Mouse (Mus musculus) forebrain, embryonic 16.5 days (tissue): ENCODE results near the gene Ttll10. TPM values are rescaled to one million over a fixed set of nuclear protein-coding genes. Genes with fewer than 3 reads are reported as not detected.

Source experiments
- ATAC-seq: fragments of 200-750 bp; cut with Nextera tagmentation; 2 replicates; pipeline ENCODE4 v1.8.0; 2017; ENCODE audit warnings: mild to moderate bottlenecking, moderate library complexity
- H3K27ac ChIP-seq: fragments of 300-500 bp; sonication (generic); 2 replicates; pipeline ENCODE4 v1.5.1; 2014; ENCODE audit warnings: low read length, control low read depth
- H3K27me3 ChIP-seq: fragments of 300-500 bp; sonication (generic); replicated peaks from 2 replicates; pipeline ENCODE4 v1.6.1; 2014; ENCODE audit warnings: low read length; ENCODE audit not compliant: control insufficient read depth, insufficient read depth
- H3K36me3 ChIP-seq: fragments of 300-500 bp; sonication (generic); 2 replicates; pipeline ENCODE4 v1.6.1; 2014; ENCODE audit not compliant: control insufficient read depth, insufficient read depth
- H3K4me1 ChIP-seq: fragments of 300-500 bp; sonication (generic); replicated peaks from 2 replicates; pipeline ENCODE4 v1.6.1; 2014; ENCODE audit warnings: low read length; ENCODE audit not compliant: control insufficient read depth, insufficient read depth
- H3K4me2 ChIP-seq: fragments of 300-500 bp; sonication (generic); 2 replicates; pipeline ENCODE4 v1.6.1; 2014; ENCODE audit warnings: mild to moderate bottlenecking, low read length, control low read depth
- H3K4me3 ChIP-seq: fragments of 300-500 bp; sonication (generic); replicated peaks from 2 replicates; pipeline ENCODE4 v1.5.1; 2014; ENCODE audit warnings: mild to moderate bottlenecking, low read length, control low read depth
- H3K9ac ChIP-seq: fragments of 300-500 bp; sonication (generic); replicated peaks from 2 replicates; pipeline ENCODE4 v1.6.1; 2014; ENCODE audit warnings: low read depth, low read length, control low read depth
- H3K9me3 ChIP-seq: fragments of 300-500 bp; sonication (generic); 2 replicates; pipeline ENCODE4 v1.6.1; 2016; ENCODE audit warnings: low read length; ENCODE audit not compliant: control insufficient read depth
- WGBS: fragments of 180-500 bp; shearing (Covaris S2); extraction: QIAGEN DNeasy Blood & Tissue Kit; methylation state at CpG from one replicate; pipeline ENCODE4 v1.1.7; 2014; 5-methylcytosine and 5-hydroxymethylcytosine counted together
- polyA plus RNA-seq: library from polyadenylated mRNA; unstranded; fragments of >200 nt; fragmentation: Nextera tagmentation; extraction: Ambion mirVana; gene quantifications from 2 replicates; pipeline ENCODE4 v1.2.1, GENCODE M21; 2015

Gene Ttll10
- polyA plus RNA-seq, 1 experiment from 2014 or later = not detected

DNA sequence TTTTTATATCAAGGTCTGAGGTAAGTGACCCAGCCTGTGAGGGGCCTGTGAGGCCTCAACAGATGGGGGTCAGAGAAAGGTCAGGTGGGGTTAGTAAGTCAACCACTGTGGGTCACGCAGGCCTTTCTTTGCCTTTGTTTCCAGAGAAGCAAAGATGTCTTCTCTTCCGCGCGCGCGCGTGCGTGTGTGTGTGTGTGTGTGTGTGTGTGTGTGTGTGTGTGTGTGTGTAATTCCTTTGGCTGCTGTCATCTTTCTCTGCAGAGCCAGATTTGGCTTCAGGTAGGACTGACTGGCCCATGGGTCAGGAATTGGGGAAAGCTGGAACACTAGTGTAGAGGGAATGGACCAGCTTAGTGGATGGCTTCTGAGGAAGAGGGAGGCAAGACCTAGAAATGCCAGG is 10.5 kb upstream of the Ttll10 start:
- WGBS = 88% methylated on average over 8 of the region's 8 CpGs
- H3K4me3 ChIP-seq = no peak overlapping the region
- no peak overlapping the region for H3K9ac ChIP-seq
- H3K27me3 ChIP-seq = no peaks in the 10 kb centered on the region
- no peak overlapping the region for H3K4me2 ChIP-seq
- H3K27ac ChIP-seq = no peak overlapping the region
- H3K9me3 ChIP-seq = no peaks in the 10 kb centered on the region
- peaks cover 5% of the 10 kb centered on the region for H3K4me1 ChIP-seq
- no peak for ATAC-seq
- H3K36me3 ChIP-seq = no peaks in the 10 kb centered on the region

DNA sequence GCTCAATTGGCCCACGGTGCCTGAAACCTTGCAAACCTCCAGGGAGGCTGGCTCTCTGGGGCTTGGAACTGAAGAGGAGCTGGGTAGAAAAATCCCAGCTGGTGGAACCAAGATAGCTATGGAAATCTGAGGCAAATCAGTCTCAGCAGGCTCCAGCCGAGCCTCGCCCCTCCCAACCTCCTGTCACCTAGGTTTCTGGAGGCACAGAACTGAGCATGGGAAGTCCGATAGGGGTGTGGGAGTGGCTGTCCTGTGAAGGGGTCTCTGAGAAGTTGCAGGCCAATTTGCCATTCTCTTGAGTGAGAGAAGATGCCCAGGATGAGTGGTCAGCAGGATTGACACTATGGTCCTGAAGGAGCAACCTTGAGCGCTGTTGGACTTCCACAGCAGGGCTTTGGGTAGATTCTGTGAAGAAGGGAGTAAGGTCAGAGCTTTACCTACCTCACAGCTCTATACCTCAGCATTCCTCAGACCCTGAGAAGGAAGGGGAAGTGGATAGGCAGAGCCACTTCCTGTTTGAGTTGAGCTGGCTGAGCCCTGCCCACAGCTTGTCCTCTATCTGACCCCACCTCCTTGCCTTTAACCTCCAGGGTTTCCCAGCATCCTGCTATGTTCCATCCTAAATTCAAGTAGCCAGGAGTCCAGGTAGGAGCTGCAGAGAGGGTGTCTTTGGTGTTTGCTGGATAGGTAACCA is 8.2 kb upstream of the Ttll10 start:
- WGBS = 72% methylated on average over 5 of the region's 5 CpGs
- Histone ChIP-seq H3K4me3 (no peak overlapping the region), H3K9me3 (no peaks in the 10 kb centered on the region), H3K4me1 (peaks cover 8% of the 10 kb centered on the region), H3K27ac (no peak overlapping the region), H3K9ac (no peak overlapping the region), H3K4me2 (no peak overlapping the region), H3K36me3 (no peaks in the 10 kb centered on the region), H3K27me3 (no peaks in the 10 kb centered on the region)
- no peak for ATAC-seq

DNA sequence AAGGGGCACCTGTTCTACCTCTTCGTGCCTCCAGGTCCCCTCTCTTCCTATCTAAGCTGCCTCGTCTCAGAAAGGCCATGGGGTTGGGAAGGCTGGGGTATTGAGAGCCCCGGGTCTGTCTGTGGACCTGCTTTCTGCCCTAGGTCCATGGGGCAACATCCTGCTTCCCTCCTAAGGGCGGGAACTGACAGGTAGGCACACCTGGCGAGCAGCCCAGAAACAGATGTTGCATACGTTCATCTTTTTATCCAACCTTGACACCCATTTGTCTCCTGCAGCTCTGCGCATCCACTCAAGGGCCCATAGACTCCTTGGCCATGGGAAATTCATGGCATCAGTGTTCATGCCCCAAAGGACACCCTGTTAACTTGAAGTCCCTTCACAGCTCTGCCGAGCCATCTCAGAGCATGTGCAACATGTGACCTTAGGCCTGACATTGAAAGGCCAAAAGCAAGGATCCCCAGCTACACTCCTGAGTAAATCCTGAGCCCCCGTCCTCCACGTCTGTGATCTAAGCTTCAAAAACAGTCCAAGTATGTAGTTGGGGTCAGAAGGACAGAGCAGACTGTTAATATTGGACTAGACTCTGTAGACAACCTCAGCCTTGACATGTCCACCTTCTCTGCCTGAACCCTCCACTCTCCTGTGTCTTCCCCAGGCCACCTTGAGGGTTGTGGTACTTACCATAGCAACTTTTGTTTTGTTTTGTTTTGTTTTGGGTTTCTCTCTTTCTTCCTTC is 6.1 kb upstream of the Ttll10 start:
- no peak for ATAC-seq
- H3K9ac ChIP-seq = no peak overlapping the region
- H3K4me3 ChIP-seq = no peak overlapping the region
- no peaks in the 10 kb centered on the region for H3K36me3 ChIP-seq
- no peaks in the 10 kb centered on the region for H3K9me3 ChIP-seq
- no peak overlapping the region for H3K4me2 ChIP-seq
- peaks cover 3% of the 10 kb centered on the region for H3K4me1 ChIP-seq
- H3K27me3 ChIP-seq = no peaks in the 10 kb centered on the region
- 89% methylated on average over 10 of the region's 10 CpGs for WGBS
- H3K27ac ChIP-seq = no peak overlapping the region

GRCm38 (mm10) chr4:156064510-156064897 is 5.3 kb upstream of the Ttll10 start:
- Histone ChIP-seq H3K9me3 (no peaks in the 10 kb centered on the region), H3K4me2 (no peak overlapping the region), H3K36me3 (no peaks in the 10 kb centered on the region), H3K9ac (no peak overlapping the region), H3K27me3 (no peaks in the 10 kb centered on the region), H3K27ac (no peak overlapping the region), H3K4me1 (peaks cover 3% of the 10 kb centered on the region; the same call in 1 of the 2 replicates), H3K4me3 (no peak overlapping the region)
- WGBS = 88% methylated on average over 9 of the region's 9 CpGs
- ATAC-seq = no peak

GRCm38 (mm10) chr4:156063861-156064509 is 4.8 kb upstream of the Ttll10 start:
- WGBS = 5% methylated on average over 4 of the region's 4 CpGs

GRCm38 (mm10) chr4:156059713-156060112 is 499 bp upstream of the Ttll10 start:
- no peak overlapping the region for H3K27ac ChIP-seq
- H3K27me3 ChIP-seq = no peaks in the 10 kb centered on the region
- no peaks in the 10 kb centered on the region for H3K9me3 ChIP-seq
- H3K4me3 ChIP-seq = no peak overlapping the region
- H3K9ac ChIP-seq = no peak overlapping the region
- no peak overlapping the region for H3K4me2 ChIP-seq
- ATAC-seq = no peak
- peaks cover 3% of the 10 kb centered on the region; the same call in 1 of the 2 replicates for H3K4me1 ChIP-seq
- no peaks in the 10 kb centered on the region for H3K36me3 ChIP-seq
- 41% methylated on average over 10 of the region's 10 CpGs for WGBS

More at GRCm38 (mm10) chr4:156063861-156064509, 4.8 kb upstream of the Ttll10 start:
- ATAC-seq = no peak
- H3K4me2 ChIP-seq = no peak overlapping the region
- H3K36me3 ChIP-seq = no peaks in the 10 kb centered on the region
- no peaks in the 10 kb centered on the region for H3K9me3 ChIP-seq
- H3K4me1 ChIP-seq = peaks cover 3% of the 10 kb centered on the region; the same call in 1 of the 2 replicates
- H3K27ac ChIP-seq = no peak overlapping the region
- H3K9ac ChIP-seq = no peak overlapping the region
- H3K4me3 ChIP-seq = no peak overlapping the region
- no peaks in the 10 kb centered on the region for H3K27me3 ChIP-seq

DNA sequence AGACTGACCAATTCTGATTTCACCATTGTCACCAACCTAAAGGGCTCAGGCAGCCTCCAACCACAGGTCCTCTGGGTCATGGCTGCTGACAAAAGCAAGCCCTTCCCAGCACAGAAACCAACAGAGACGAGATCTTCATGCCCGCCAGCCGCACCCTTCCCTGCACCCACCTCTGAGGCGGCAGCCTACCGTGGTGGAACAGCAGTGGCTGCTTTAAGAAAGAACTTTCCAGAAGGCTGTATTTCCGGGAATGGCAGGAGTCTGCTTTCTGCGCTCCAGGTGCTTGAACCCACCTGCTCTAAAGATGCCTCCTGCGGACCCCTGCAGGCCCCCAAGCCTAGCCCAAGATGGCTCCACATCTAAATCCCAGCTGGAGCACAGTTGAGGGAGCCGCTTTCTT is 388 bp downstream of the Ttll10 start:
- Histone ChIP-seq H3K4me3 (no peak overlapping the region), H3K4me2 (no peak overlapping the region), H3K36me3 (no peaks in the 10 kb centered on the region), H3K9me3 (no peaks in the 10 kb centered on the region), H3K27ac (no peak overlapping the region), H3K27me3 (no peaks in the 10 kb centered on the region), H3K4me1 (no peaks in the 10 kb centered on the region; the same call in 1 of the 2 replicates), H3K9ac (no peak overlapping the region)
- WGBS = 84% methylated on average over 9 of the region's 9 CpGs
- no peak for ATAC-seq

DNA sequence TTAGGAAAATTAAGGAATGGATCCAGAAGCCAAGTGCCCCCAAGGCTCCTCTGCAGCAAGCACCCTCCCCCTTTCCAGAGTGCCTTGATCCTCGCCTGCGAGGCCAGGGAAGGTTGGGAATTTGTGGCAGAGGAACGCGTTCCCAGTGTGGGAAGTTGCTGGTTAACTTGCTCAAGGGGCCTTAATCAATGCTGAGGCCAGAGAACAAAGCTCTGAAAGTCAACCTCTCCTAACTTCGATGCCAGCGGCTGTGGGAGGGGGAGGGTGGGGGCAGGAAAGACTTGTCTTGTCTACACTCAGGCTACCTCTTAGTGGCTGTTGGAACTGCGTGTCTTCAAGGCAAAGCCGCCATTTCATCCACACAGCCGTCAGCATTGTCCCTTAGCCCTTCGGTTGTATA is 1.5 kb downstream of the Ttll10 start:
- ATAC-seq = no peak
- Histone ChIP-seq H3K9me3 (no peaks in the 10 kb centered on the region), H3K36me3 (no peaks in the 10 kb centered on the region), H3K9ac (no peak overlapping the region), H3K4me2 (no peak overlapping the region), H3K27ac (no peak overlapping the region), H3K4me1 (no peaks in the 10 kb centered on the region), H3K4me3 (no peak overlapping the region), H3K27me3 (no peaks in the 10 kb centered on the region)
- WGBS = 75% methylated on average over 10 of the region's 10 CpGs

DNA sequence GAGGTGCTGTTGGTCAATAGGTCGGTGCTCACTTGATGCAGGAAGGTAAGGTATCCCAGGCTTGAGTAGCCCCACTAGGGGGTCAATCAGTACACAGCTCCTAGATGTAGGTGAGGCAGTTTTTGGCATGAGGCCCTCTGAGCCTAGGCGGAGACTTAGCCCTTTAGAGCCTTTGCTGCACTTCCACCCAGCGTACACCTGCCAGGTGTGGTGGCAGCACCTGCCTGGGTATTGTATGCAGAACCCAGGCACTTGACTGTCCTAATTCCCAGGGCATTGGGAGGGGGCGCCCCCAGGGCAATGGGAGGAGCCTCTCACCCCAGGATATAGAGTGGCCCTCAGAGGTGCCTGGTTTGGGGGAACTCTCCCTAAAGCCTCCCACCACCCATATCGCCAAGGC is 4.0 kb downstream of the Ttll10 start:
- Histone ChIP-seq H3K4me3 (no peak overlapping the region), H3K36me3 (no peaks in the 10 kb centered on the region), H3K9ac (no peak overlapping the region), H3K27ac (no peak overlapping the region), H3K27me3 (no peaks in the 10 kb centered on the region), H3K4me1 (no peaks in the 10 kb centered on the region), H3K9me3 (no peaks in the 10 kb centered on the region), H3K4me2 (no peak overlapping the region)
- ATAC-seq = no peak
- WGBS = 93% methylated on average over 5 of the region's 5 CpGs
